Mouse (Mus musculus): ENCODE measurements around the gene Eif2b1. TPM values are rescaled to one million over a fixed set of nuclear protein-coding genes. Genes with fewer than 3 reads are reported as not detected.
A peak's percentile ranks its signal among the peaks of the same experiment; 100 is the strongest.
"Not testable (repeated sequence)": the region's sequence is repeated elsewhere in the genome, so short reads cannot be mapped to it uniquely, and the experiment has no call there.

Gene Eif2b1
- polyA plus RNA-seq, 1 experiment from 2014 or later: 63.6 TPM

- H3K9ac ChIP-seq (ENCODE audit: low read depth, low read length): no peak overlapping the region
- WGBS: 74% methylated on average over 5 of the region's 5 CpGs
- H3K27me3 ChIP-seq (ENCODE audit: control insufficient read depth, insufficient read depth, low read depth, low read length): no peaks in the 10 kb centered on the region
- no peak overlapping the region for H3K4me2 ChIP-seq (ENCODE audit: low read length)
- no peak overlapping the region for H3K4me3 ChIP-seq (ENCODE audit: low read depth, low read length)
- H3K27ac ChIP-seq (ENCODE audit: low read length): no peak overlapping the region
- H3K4me1 ChIP-seq (ENCODE audit: control insufficient read depth, insufficient read depth, low read length): peaks cover 13% of the 10 kb centered on the region
- ATAC-seq: no peak
- H3K9me3 ChIP-seq (replicated peaks; ENCODE audit: control insufficient read depth, low read length, poor library complexity, severe bottlenecking): no peaks in the 10 kb centered on the region
- H3K36me3 ChIP-seq (ENCODE audit: control insufficient read depth, insufficient read depth, low read length): no peaks in the 10 kb centered on the region
Observed at GRCm38 (mm10) chr5:124602349-124602748, 23.4 kb upstream of the Eif2b1 start.

- 62% methylated on average over 8 of the region's 8 CpGs for WGBS
- H3K9me3 ChIP-seq (replicated peaks; ENCODE audit: control insufficient read depth, low read length, poor library complexity, severe bottlenecking); H3K9ac ChIP-seq (ENCODE audit: low read depth, low read length); H3K27me3 ChIP-seq (ENCODE audit: control insufficient read depth, insufficient read depth, low read depth, low read length); ATAC-seq; H3K4me3 ChIP-seq (ENCODE audit: low read depth, low read length); H3K27ac ChIP-seq (ENCODE audit: low read length): not testable (repeated sequence)
- peaks cover 18% of the 10 kb centered on the region for H3K36me3 ChIP-seq (ENCODE audit: control insufficient read depth, insufficient read depth, low read length)
- H3K4me1 ChIP-seq (ENCODE audit: control insufficient read depth, insufficient read depth, low read length): peaks cover 13% of the 10 kb centered on the region
- peak overlapping the region; percentile 96 for H3K4me2 ChIP-seq (ENCODE audit: low read length)
Observed at GRCm38 (mm10) chr5:124599726-124600125, 20.8 kb upstream of the Eif2b1 start.

- peak; percentile 100 for ATAC-seq
Observed at GRCm38 (mm10) chr5:124598224-124599174, 19.6 kb upstream of the Eif2b1 start.

GRCm38 (mm10) chr5:124592768-124593167 lies 13.8 kb upstream of the Eif2b1 start:
- ATAC-seq: no peak
- no peaks in the 10 kb centered on the region for H3K4me1 ChIP-seq (ENCODE audit: control insufficient read depth, insufficient read depth, low read length)
- no peaks in the 10 kb centered on the region for H3K27me3 ChIP-seq (ENCODE audit: control insufficient read depth, insufficient read depth, low read depth, low read length)
- H3K9ac ChIP-seq (ENCODE audit: low read depth, low read length): no peak overlapping the region
- WGBS: 97% methylated on average over 3 of the region's 3 CpGs
- no peak overlapping the region for H3K27ac ChIP-seq (ENCODE audit: low read length)
- no peaks in the 10 kb centered on the region for H3K9me3 ChIP-seq (replicated peaks; ENCODE audit: control insufficient read depth, low read length, poor library complexity, severe bottlenecking)
- no peak overlapping the region for H3K4me2 ChIP-seq (ENCODE audit: low read length)
- no peak overlapping the region for H3K4me3 ChIP-seq (ENCODE audit: low read depth, low read length)
- H3K36me3 ChIP-seq (ENCODE audit: control insufficient read depth, insufficient read depth, low read length): peaks cover 56% of the 10 kb centered on the region

More at GRCm38 (mm10) chr5:124598224-124599174, 19.6 kb upstream of the Eif2b1 start:
- Histone ChIP-seq H3K4me2 (ENCODE audit: low read length) (peak overlapping the region; percentile 96), H3K4me1 (ENCODE audit: control insufficient read depth, insufficient read depth, low read length) (peaks cover 13% of the 10 kb centered on the region), H3K9me3 (replicated peaks; ENCODE audit: control insufficient read depth, low read length, poor library complexity, severe bottlenecking) (no peaks in the 10 kb centered on the region), H3K9ac (ENCODE audit: low read depth, low read length) (peak overlapping the region; percentile 79), H3K27me3 (ENCODE audit: control insufficient read depth, insufficient read depth, low read depth, low read length) (no peaks in the 10 kb centered on the region), H3K27ac (ENCODE audit: low read length) (peak overlapping the region; percentile 66), H3K36me3 (ENCODE audit: control insufficient read depth, insufficient read depth, low read length) (peaks cover 26% of the 10 kb centered on the region), H3K4me3 (ENCODE audit: low read depth, low read length) (peak overlapping the region; percentile 94)
- WGBS: 6% methylated on average over 30 of the region's 30 CpGs

- Histone ChIP-seq H3K4me1 (ENCODE audit: control insufficient read depth, insufficient read depth, low read length) (peaks cover 25% of the 10 kb centered on the region), H3K9me3 (replicated peaks; ENCODE audit: control insufficient read depth, low read length, poor library complexity, severe bottlenecking) (no peaks in the 10 kb centered on the region), H3K4me2 (ENCODE audit: low read length) (no peak overlapping the region), H3K27ac (ENCODE audit: low read length) (no peak overlapping the region), H3K4me3 (ENCODE audit: low read depth, low read length) (no peak overlapping the region), H3K27me3 (ENCODE audit: control insufficient read depth, insufficient read depth, low read depth, low read length) (no peaks in the 10 kb centered on the region), H3K36me3 (ENCODE audit: control insufficient read depth, insufficient read depth, low read length) (peaks cover 21% of the 10 kb centered on the region), H3K9ac (ENCODE audit: low read depth, low read length) (no peak overlapping the region)
- WGBS: 90% methylated on average over 5 of the region's 5 CpGs
- ATAC-seq: no peak
Observed at GRCm38 (mm10) chr5:124582515-124582914, 3.6 kb upstream of the Eif2b1 start.

GRCm38 (mm10) chr5:124575467-124575866 lies 3.5 kb downstream of the Eif2b1 start:
- Histone ChIP-seq H3K36me3 (ENCODE audit: control insufficient read depth, insufficient read depth, low read length) (peaks cover 42% of the 10 kb centered on the region), H3K27ac (ENCODE audit: low read length) (no peak overlapping the region)
- WGBS: 93% methylated on average over 7 of the region's 7 CpGs

GRCm38 (mm10) chr5:124571068-124571467 lies 7.9 kb downstream of the Eif2b1 start:
- Histone ChIP-seq H3K27me3 (ENCODE audit: control insufficient read depth, insufficient read depth, low read depth, low read length) (no peaks in the 10 kb centered on the region), H3K36me3 (ENCODE audit: control insufficient read depth, insufficient read depth, low read length) (peaks cover 64% of the 10 kb centered on the region), H3K4me3 (ENCODE audit: low read depth, low read length) (no peak overlapping the region), H3K4me1 (ENCODE audit: control insufficient read depth, insufficient read depth, low read length) (no peaks in the 10 kb centered on the region), H3K9ac (ENCODE audit: low read depth, low read length) (no peak overlapping the region), H3K27ac (ENCODE audit: low read length) (no peak overlapping the region), H3K4me2 (ENCODE audit: low read length) (no peak overlapping the region), H3K9me3 (replicated peaks; ENCODE audit: control insufficient read depth, low read length, poor library complexity, severe bottlenecking) (no peaks in the 10 kb centered on the region)
- no peak for ATAC-seq
- 88% methylated on average over 12 of the region's 12 CpGs for WGBS

More at GRCm38 (mm10) chr5:124575467-124575866, 3.5 kb downstream of the Eif2b1 start:
- Histone ChIP-seq H3K9ac (ENCODE audit: low read depth, low read length) (no peak overlapping the region), H3K9me3 (replicated peaks; ENCODE audit: control insufficient read depth, low read length, poor library complexity, severe bottlenecking) (no peaks in the 10 kb centered on the region), H3K4me1 (ENCODE audit: control insufficient read depth, insufficient read depth, low read length) (peaks cover 20% of the 10 kb centered on the region), H3K27me3 (ENCODE audit: control insufficient read depth, insufficient read depth, low read depth, low read length) (no peaks in the 10 kb centered on the region), H3K4me3 (ENCODE audit: low read depth, low read length) (no peak overlapping the region), H3K4me2 (ENCODE audit: low read length) (no peak overlapping the region)
- ATAC-seq: no peak

- no peak overlapping the region for H3K9ac ChIP-seq (ENCODE audit: low read depth, low read length)
- H3K27me3 ChIP-seq (ENCODE audit: control insufficient read depth, insufficient read depth, low read depth, low read length): no peaks in the 10 kb centered on the region
- no peak overlapping the region for H3K4me3 ChIP-seq (ENCODE audit: low read depth, low read length)
- no peak overlapping the region for H3K4me2 ChIP-seq (ENCODE audit: low read length)
- no peak overlapping the region for H3K27ac ChIP-seq (ENCODE audit: low read length)
- ATAC-seq: no peak
- peaks cover 30% of the 10 kb centered on the region for H3K36me3 ChIP-seq (ENCODE audit: control insufficient read depth, insufficient read depth, low read length)
- WGBS: 78% methylated on average over 1 of the region's 1 CpGs
- peaks cover 11% of the 10 kb centered on the region for H3K4me1 ChIP-seq (ENCODE audit: control insufficient read depth, insufficient read depth, low read length)
- H3K9me3 ChIP-seq (replicated peaks; ENCODE audit: control insufficient read depth, low read length, poor library complexity, severe bottlenecking): no peaks in the 10 kb centered on the region
Observed at GRCm38 (mm10) chr5:124555145-124555544, 23.8 kb downstream of the Eif2b1 start.

GRCm38 (mm10) chr5:124553607-124554006 lies 25.3 kb downstream of the Eif2b1 start:
- no peak overlapping the region for H3K27ac ChIP-seq (ENCODE audit: low read length)
- no peaks in the 10 kb centered on the region for H3K9me3 ChIP-seq (replicated peaks; ENCODE audit: control insufficient read depth, low read length, poor library complexity, severe bottlenecking)
- H3K4me2 ChIP-seq (ENCODE audit: low read length): peak overlapping the region; percentile 64
- peaks cover 22% of the 10 kb centered on the region for H3K36me3 ChIP-seq (ENCODE audit: control insufficient read depth, insufficient read depth, low read length)
- H3K27me3 ChIP-seq (ENCODE audit: control insufficient read depth, insufficient read depth, low read depth, low read length): no peaks in the 10 kb centered on the region
- no peak overlapping the region for H3K9ac ChIP-seq (ENCODE audit: low read depth, low read length)
- H3K4me3 ChIP-seq (ENCODE audit: low read depth, low read length): peak overlapping the region; percentile 98; the same call in 1 of the 2 replicates
- peaks cover 11% of the 10 kb centered on the region for H3K4me1 ChIP-seq (ENCODE audit: control insufficient read depth, insufficient read depth, low read length)
- ATAC-seq: no peak
- WGBS: 65% methylated on average over 6 of the region's 6 CpGs
